ENCODE assay signal across 12 mouse cellular contexts in genomic region chr9:79610286-79610685, GRCm38 (mm10).
DNase-seq lines count a peak whose midpoint lies in the region; ATAC-seq and TF ChIP-seq lines count a peak whose summit lies in the region.
"Had no signal": no experiment of that assay in that cellular context is flagged by ENCODE, and none has a peak within 500 bp of the region (broad histone marks: within the 10 kb centered on the region; RNA-seq: fewer than 3 reads in every experiment).

No protein-coding gene starts in this region.

- no peak overlapping the region for H3K9ac ChIP-seq in embryonic facial prominence, embryonic 15.5 days
- H3K9ac ChIP-seq in hindbrain, embryonic 12.5 days, result no peak overlapping the region

- H3K9me3 ChIP-seq in embryonic facial prominence, embryonic 15.5 days (replicated peaks), result no peaks in the 10 kb centered on the region
- no peaks in the 10 kb centered on the region for H3K9me3 ChIP-seq in hindbrain, embryonic 12.5 days (replicated peaks)

- no peak for TF ChIP-seq CTCF in left cerebral cortex, adult 2 months (IDR thresholded peaks at IDR 0.05)

- H3K4me3 ChIP-seq in embryonic facial prominence, embryonic 15.5 days (replicated peaks), result no peak overlapping the region
- H3K4me3 ChIP-seq in left cerebral cortex, adult 2 months, result no peak overlapping the region
- no peak overlapping the region for H3K4me3 ChIP-seq in hindbrain, embryonic 12.5 days
- H3K4me3 ChIP-seq: heart, adult 2 months had no signal

- peaks cover 28% of the 10 kb centered on the region for H3K36me3 ChIP-seq in embryonic facial prominence, embryonic 15.5 days
- no peaks in the 10 kb centered on the region for H3K36me3 ChIP-seq in hindbrain, embryonic 12.5 days

- no peak overlapping the region for H3K4me2 ChIP-seq in embryonic facial prominence, embryonic 15.5 days (replicated peaks)
- H3K4me2 ChIP-seq in hindbrain, embryonic 12.5 days (replicated peaks), result no peak overlapping the region

- DNase-seq in testis, postnatal 14 days (ENCODE audit: low spot score), result peak; percentile 18
- no peak for DNase-seq in testis, postnatal 10 days (ENCODE audit: low spot score)
- DNase-seq in liver, result peak; percentile 26
- DNase-seq in ovary, postnatal 36 days (ENCODE audit: low spot score), result peak; percentile 38
- DNase-seq in left cerebral cortex, adult 2 months (ENCODE audit: extremely low spot score in 1 of 2, low spot score in 2 of 2), result no peak
- DNase-seq in left cerebral cortex, postnatal 14 days (ENCODE audit: low spot score in 2 of 2), result no peak
- DNase-seq: cerebellum, adult 11-12 months; layer of hippocampus, postnatal 36 days; spleen, adult 18-20 months had no signal

- intact Hi-C loops in left cerebral cortex, adult 2 months (cut with DNase I), result no loop called here
- intact Hi-C loops in left cerebral cortex, postnatal 14 days (cut with DNase I), result no loop called here

- H3K27ac ChIP-seq in embryonic facial prominence, embryonic 15.5 days (replicated peaks), result 0 out of 2 replicates have a peak overlapping the region, but pooled peaks have one; percentile 48
- H3K27ac ChIP-seq in left cerebral cortex, adult 2 months, result no peak overlapping the region
- no peak overlapping the region for H3K27ac ChIP-seq in hindbrain, embryonic 12.5 days
- H3K27ac ChIP-seq: heart, adult 2 months had no signal

- no peak for ATAC-seq in embryonic facial prominence, embryonic 15.5 days (ENCODE audit: insufficient number of reproducible peaks, low FRiP score, low TSS enrichment, low read depth)
- ATAC-seq in hindbrain, embryonic 12.5 days (ENCODE audit: low FRiP score), result no peak

- no peaks in the 10 kb centered on the region for H3K27me3 ChIP-seq in embryonic facial prominence, embryonic 15.5 days
- H3K27me3 ChIP-seq in hindbrain, embryonic 12.5 days, result peaks cover 9% of the 10 kb centered on the region

- H3K4me1 ChIP-seq in embryonic facial prominence, embryonic 15.5 days, result peaks cover 16% of the 10 kb centered on the region; the same call in 1 of the 2 replicates
- H3K4me1 ChIP-seq in hindbrain, embryonic 12.5 days, result no peaks in the 10 kb centered on the region

- 79% methylated on average over 6 of the region's 6 CpGs for WGBS in embryonic facial prominence, embryonic 15.5 days
- WGBS in hindbrain, embryonic 12.5 days, result 74% methylated on average over 6 of the region's 6 CpGs

Comparison
In these comparisons a context has a peak if more than half of its experiments do, and no peak if none do; other contexts are left out.
1. DNase-seq: peak in testis, postnatal 14 days (single experiment), liver (single experiment) and ovary, postnatal 36 days (single experiment); none in testis, postnatal 10 days (single experiment), left cerebral cortex, adult 2 months (0 of 2) and left cerebral cortex, postnatal 14 days (0 of 2).